Mouse (Mus musculus) heart, embryonic 14.5 days (tissue): ENCODE data around the gene Prkch. TPM values are rescaled to one million over a fixed set of nuclear protein-coding genes. Genes with fewer than 3 reads are reported as not detected.
A peak's percentile ranks its signal among the peaks of the same experiment; 100 is the strongest.

Experiments
- ATAC-seq: fragments of 200-750 bp; cut with Nextera tagmentation; 2 replicates; pipeline ENCODE4 v1.8.0; 2017; ENCODE audit warnings: low read depth, moderate TSS enrichment; ENCODE audit not compliant: insufficient number of reproducible peaks, insufficient read depth, low FRiP score
- H3K27ac ChIP-seq, 2 experiments: fragments of 200-500 bp in 1 of 2; fragments of 300-500 bp in 1 of 2; sonication (generic) in 1 of 2; replicated peaks in 1 of 2; 2 replicates each; pipeline ENCODE4 v1.5.1; 2012 to 2014; ENCODE audit warnings: low read depth in 2 of 2, low read length in 2 of 2, control low read depth in 1 of 2, mild to moderate bottlenecking in 1 of 2, mixed read lengths in 1 of 2; ENCODE audit not compliant: control insufficient read depth in 1 of 2, insufficient read depth in 1 of 2
- H3K27me3 ChIP-seq: fragments of 300-500 bp; sonication (generic); 2 replicates; pipeline ENCODE4 v1.6.1; 2014; ENCODE audit warnings: mild to moderate bottlenecking, low read length, control low read depth; ENCODE audit not compliant: control insufficient read depth, insufficient read depth
- H3K36me3 ChIP-seq: fragments of 300-500 bp; sonication (generic); 2 replicates; pipeline ENCODE4 v1.6.1; 2014; ENCODE audit warnings: mild to moderate bottlenecking, control low read depth, low read length, mixed read lengths; ENCODE audit not compliant: control insufficient read depth, insufficient read depth
- H3K4me1 ChIP-seq, 2 experiments: fragments of 200-500 bp in 1 of 2; fragments of 300-500 bp in 1 of 2; sonication (generic) in 1 of 2; 2 replicates each; pipeline ENCODE4 v1.6.1; 2012 to 2014; ENCODE audit warnings: low read length in 2 of 2, control low read depth in 1 of 2, mixed read lengths in 1 of 2; ENCODE audit not compliant: control insufficient read depth in 2 of 2, insufficient read depth in 2 of 2
- H3K4me2 ChIP-seq: fragments of 300-500 bp; sonication (generic); 2 replicates; pipeline ENCODE4 v1.6.1; 2014; ENCODE audit warnings: mild to moderate bottlenecking, low read length
- H3K4me3 ChIP-seq, 2 experiments: fragments of 200-500 bp in 1 of 2; fragments of 300-500 bp in 1 of 2; sonication (generic) in 1 of 2; 2 replicates each; pipeline ENCODE4 v1.5.1; 2012 to 2014; ENCODE audit warnings: low read length in 2 of 2, mild to moderate bottlenecking in 2 of 2, control low read depth in 1 of 2, low read depth in 1 of 2, moderate library complexity in 1 of 2; ENCODE audit not compliant: control insufficient read depth in 1 of 2, insufficient read depth in 1 of 2
- H3K9ac ChIP-seq: fragments of 300-500 bp; sonication (generic); 2 replicates; pipeline ENCODE4 v1.6.1; 2014; ENCODE audit warnings: mild to moderate bottlenecking, low read length
- H3K9me3 ChIP-seq: fragments of 300-500 bp; sonication (generic); 2 replicates; pipeline ENCODE4 v1.6.1; 2016; ENCODE audit warnings: low read length, control low read depth; ENCODE audit not compliant: control insufficient read depth
- WGBS: fragments of 180-500 bp; shearing (Covaris S2); extraction: QIAGEN DNeasy Blood & Tissue Kit; methylation state at CpG from one replicate; pipeline ENCODE4 v1.1.7; 2014; 5-methylcytosine and 5-hydroxymethylcytosine counted together
- polyA plus RNA-seq: library from polyadenylated mRNA; unstranded; fragments of >200 nt; fragmentation: Nextera tagmentation; extraction: Ambion mirVana; gene quantifications from 2 replicates; pipeline ENCODE4 v1.2.1, GENCODE M21; 2014

Gene Prkch
- polyA plus RNA-seq, 1 experiment from 2014 or later = 16.5 TPM

- no peaks in the 10 kb centered on the region for H3K9me3 ChIP-seq
- ATAC-seq = no peak
- 0 out of 4 replicates have a peak, but pooled peaks cover 0 to 4% of the 10 kb centered on the region in 2 experiments for H3K4me1 ChIP-seq
- WGBS = 69% methylated on average over 9 of the region's 9 CpGs
- H3K36me3 ChIP-seq = no peaks in the 10 kb centered on the region
- peak overlapping the region; percentile 94 for H3K4me2 ChIP-seq
- H3K27ac ChIP-seq = peak overlapping the region; percentile 69 to 86
- peaks cover 7% of the 10 kb centered on the region for H3K27me3 ChIP-seq
- H3K9ac ChIP-seq = no peak overlapping the region
- no peak overlapping the region for H3K4me3 ChIP-seq
Measured at GRCm38 (mm10) chr12:73583318-73583717, 1.3 kb upstream of the Prkch start.

GRCm38 (mm10) chr12:73583813-73584609 is 585 bp upstream of the Prkch start:
- no peaks in the 10 kb centered on the region for H3K36me3 ChIP-seq
- H3K4me3 ChIP-seq = peak overlapping the region; percentile 58 to 80
- H3K4me1 ChIP-seq = 0 out of 4 replicates have a peak, but pooled peaks cover 0 to 4% of the 10 kb centered on the region in 2 experiments
- H3K9ac ChIP-seq = peak overlapping the region; percentile 92
- peaks cover 7% of the 10 kb centered on the region for H3K27me3 ChIP-seq
- H3K27ac ChIP-seq = peak overlapping the region; percentile 69 to 86
- peak overlapping the region; percentile 94 for H3K4me2 ChIP-seq
- no peaks in the 10 kb centered on the region for H3K9me3 ChIP-seq
- WGBS = 6% methylated on average over 24 of the region's 33 CpGs
- ATAC-seq = no peak

- Histone ChIP-seq H3K4me2 (peak overlapping the region; percentile 94), H3K9ac (peak overlapping the region; percentile 92), H3K27me3 (peaks cover 7% of the 10 kb centered on the region), H3K9me3 (no peaks in the 10 kb centered on the region), H3K4me1 (0 out of 4 replicates have a peak, but pooled peaks cover 0 to 4% of the 10 kb centered on the region in 2 experiments), H3K36me3 (no peaks in the 10 kb centered on the region), H3K27ac (peak overlapping the region; percentile 44 to 86), H3K4me3 (peak overlapping the region; percentile 58 to 80)
- ATAC-seq = no peak
- WGBS = 0% methylated on average over 33 of the region's 33 CpGs
Measured at GRCm38 (mm10) chr12:73585241-73585801, 725 bp downstream of the Prkch start.

- H3K4me3 ChIP-seq = peak overlapping the region; percentile 58 to 80
- no peak overlapping the region for H3K27ac ChIP-seq
- peaks cover 7% of the 10 kb centered on the region for H3K27me3 ChIP-seq
- no peaks in the 10 kb centered on the region for H3K36me3 ChIP-seq
- H3K4me1 ChIP-seq = 0 out of 4 replicates have a peak, but pooled peaks cover 0 to 4% of the 10 kb centered on the region in 2 experiments
- no peak for ATAC-seq
- H3K9me3 ChIP-seq = no peaks in the 10 kb centered on the region
- peak overlapping the region; percentile 94 for H3K4me2 ChIP-seq
- peak overlapping the region; percentile 92 for H3K9ac ChIP-seq
- 8% methylated on average over 7 of the region's 7 CpGs for WGBS
Measured at GRCm38 (mm10) chr12:73585850-73586249, 1.3 kb downstream of the Prkch start.

GRCm38 (mm10) chr12:73587262-73587661 is 2.7 kb downstream of the Prkch start:
- no peaks in the 10 kb centered on the region for H3K36me3 ChIP-seq
- H3K9ac ChIP-seq = 0 out of 2 replicates have a peak overlapping the region, but pooled peaks have one; percentile 38
- ATAC-seq = no peak
- H3K9me3 ChIP-seq = no peaks in the 10 kb centered on the region
- H3K4me1 ChIP-seq = 0 out of 4 replicates have a peak, but pooled peaks cover 0 to 4% of the 10 kb centered on the region in 2 experiments
- peaks cover 7% of the 10 kb centered on the region for H3K27me3 ChIP-seq
- peak overlapping the region in 1 of 2 experiments; percentile 27; a peak in 2 of 4 replicates for H3K4me3 ChIP-seq
- 0 out of 4 replicates have a peak overlapping the region, but pooled peaks of 1 of the 2 experiments have one; percentile 6 for H3K27ac ChIP-seq
- 45% methylated on average over 3 of the region's 3 CpGs for WGBS
- peak overlapping the region; percentile 41 for H3K4me2 ChIP-seq

- Histone ChIP-seq H3K9ac (no peak overlapping the region), H3K4me3 (no peak overlapping the region), H3K36me3 (no peaks in the 10 kb centered on the region), H3K4me1 (no peaks in the 10 kb centered on the region), H3K27me3 (peaks cover 7% of the 10 kb centered on the region), H3K27ac (peak overlapping the region; percentile 34 to 49; a peak in 3 of 4 replicates), H3K9me3 (no peaks in the 10 kb centered on the region), H3K4me2 (peak overlapping the region; percentile 14; the same call in 1 of the 2 replicates)
- no peak for ATAC-seq
- 76% methylated on average over 15 of the region's 15 CpGs for WGBS
Measured at GRCm38 (mm10) chr12:73590627-73591276, 6.2 kb downstream of the Prkch start.

GRCm38 (mm10) chr12:73591625-73592024 is 7.0 kb downstream of the Prkch start:
- no peaks in the 10 kb centered on the region for H3K9me3 ChIP-seq
- H3K4me3 ChIP-seq = no peak overlapping the region
- WGBS = 40% methylated on average over 8 of the region's 11 CpGs
- H3K4me1 ChIP-seq = no peaks in the 10 kb centered on the region
- ATAC-seq = no peak
- H3K36me3 ChIP-seq = no peaks in the 10 kb centered on the region
- H3K4me2 ChIP-seq = peak overlapping the region; percentile 3; the same call in 1 of the 2 replicates
- no peak overlapping the region for H3K9ac ChIP-seq
- peaks cover 4% of the 10 kb centered on the region for H3K27me3 ChIP-seq
- peak overlapping the region in 1 of 2 experiments; percentile 51; a peak in 2 of 4 replicates for H3K27ac ChIP-seq
